Mouse (Mus musculus) heart, embryonic 13.5 days (tissue): ENCODE results near the gene Usp12. TPM values are rescaled to one million over a fixed set of nuclear protein-coding genes. Genes with fewer than 3 reads are reported as not detected.

Source experiments
- ATAC-seq: fragments of 200-750 bp; cut with Nextera tagmentation; 2 replicates; pipeline ENCODE4 v1.8.0; 2017; ENCODE audit warnings: moderate TSS enrichment; ENCODE audit not compliant: insufficient number of reproducible peaks, low FRiP score, low TSS enrichment; ENCODE audit errors: extremely low read depth
- H3K27ac ChIP-seq: fragments of 300-500 bp; sonication (generic); replicated peaks from 2 replicates; pipeline ENCODE4 v1.5.1; 2015; ENCODE audit warnings: moderate library complexity, mild to moderate bottlenecking, inconsistent platforms
- H3K27me3 ChIP-seq: fragments of 300-500 bp; sonication (generic); replicated peaks from 2 replicates; pipeline ENCODE4 v1.6.1; 2015; ENCODE audit warnings: mild to moderate bottlenecking, inconsistent platforms
- H3K36me3 ChIP-seq: fragments of 300-500 bp; sonication (generic); 2 replicates; pipeline ENCODE4 v1.6.1; 2015; ENCODE audit warnings: mild to moderate bottlenecking, inconsistent platforms
- H3K4me1 ChIP-seq: fragments of 300-500 bp; sonication (generic); 2 replicates; pipeline ENCODE4 v1.6.1; 2015; ENCODE audit warnings: inconsistent platforms
- H3K4me2 ChIP-seq: fragments of 300-500 bp; sonication (generic); 2 replicates; pipeline ENCODE4 v1.6.1; 2015; ENCODE audit warnings: inconsistent platforms, mild to moderate bottlenecking, moderate library complexity
- H3K4me3 ChIP-seq: fragments of 300-500 bp; sonication (generic); 2 replicates; pipeline ENCODE4 v1.5.1; 2015; ENCODE audit warnings: moderate library complexity, mild to moderate bottlenecking, inconsistent platforms
- H3K9ac ChIP-seq: fragments of 300-500 bp; sonication (generic); 2 replicates; pipeline ENCODE4 v1.6.1; 2015; ENCODE audit warnings: inconsistent platforms, mild to moderate bottlenecking, moderate library complexity
- H3K9me3 ChIP-seq: fragments of 300-500 bp; sonication (generic); 2 replicates; pipeline ENCODE4 v1.6.1; 2016; ENCODE audit warnings: inconsistent platforms
- WGBS: fragments of 180-500 bp; shearing (Covaris S2); methylation state at CpG from one replicate; pipeline ENCODE4 v1.1.7; 2015; ENCODE audit warnings: mixed read lengths; 5-methylcytosine and 5-hydroxymethylcytosine counted together
- polyA plus RNA-seq: library from polyadenylated mRNA; unstranded; fragments of >200 nt; fragmentation: Nextera tagmentation; extraction: Ambion mirVana; gene quantifications from 2 replicates; pipeline ENCODE4 v1.2.1, GENCODE M21; 2015

Usp12 gene
- polyA plus RNA-seq, 1 experiment from 2014 or later, result 11.1 TPM

GRCm38 (mm10) chr5:146798031-146798430, 3.2 kb upstream of the Usp12 start:
- Histone ChIP-seq H3K27ac (no peak overlapping the region), H3K9me3 (0 out of 2 replicates have a peak, but pooled peaks cover 14% of the 10 kb centered on the region), H3K4me2 (no peak overlapping the region), H3K9ac (no peak overlapping the region), H3K4me1 (peaks cover 10% of the 10 kb centered on the region), H3K36me3 (no peaks in the 10 kb centered on the region), H3K4me3 (no peak overlapping the region), H3K27me3 (no peaks in the 10 kb centered on the region)
- 55% methylated on average over 9 of the region's 9 CpGs for WGBS
- no peak for ATAC-seq

- 68% methylated on average over 13 of the region's 13 CpGs for WGBS
- H3K4me1 ChIP-seq, result peaks cover 33% of the 10 kb centered on the region
- no peak for ATAC-seq
Measured at GRCm38 (mm10) chr5:146795728-146796127, 922 bp upstream of the Usp12 start.

GRCm38 (mm10) chr5:146794084-146794852, 538 bp downstream of the Usp12 start:
- WGBS, result under 1% methylated on average over 58 of the region's 83 CpGs
- ATAC-seq, result peak; percentile 2; the same call in 1 of the 2 replicates

More at GRCm38 (mm10) chr5:146795728-146796127, 922 bp upstream of the Usp12 start:
- Histone ChIP-seq H3K9ac (no peak overlapping the region), H3K4me2 (no peak overlapping the region), H3K36me3 (no peaks in the 10 kb centered on the region), H3K27ac (no peak overlapping the region), H3K9me3 (no peaks in the 10 kb centered on the region), H3K4me3 (no peak overlapping the region), H3K27me3 (no peaks in the 10 kb centered on the region)

GRCm38 (mm10) chr5:146793630-146794083, 1.1 kb downstream of the Usp12 start:
- H3K9ac ChIP-seq, result peak overlapping the region; percentile 99
- WGBS, result 6% methylated on average over 18 of the region's 18 CpGs
- H3K9me3 ChIP-seq, result no peaks in the 10 kb centered on the region
- peak overlapping the region; percentile 85 for H3K4me2 ChIP-seq
- no peak for ATAC-seq
- H3K27me3 ChIP-seq, result no peaks in the 10 kb centered on the region
- peak overlapping the region; percentile 99 for H3K4me3 ChIP-seq
- H3K27ac ChIP-seq, result peak overlapping the region; percentile 93
- H3K36me3 ChIP-seq, result no peaks in the 10 kb centered on the region
- H3K4me1 ChIP-seq, result peaks cover 39% of the 10 kb centered on the region

More at GRCm38 (mm10) chr5:146794084-146794852, 538 bp downstream of the Usp12 start:
- H3K9me3 ChIP-seq, result no peaks in the 10 kb centered on the region
- H3K27me3 ChIP-seq, result no peaks in the 10 kb centered on the region
- peak overlapping the region; percentile 93 for H3K27ac ChIP-seq
- peak overlapping the region; percentile 85 for H3K4me2 ChIP-seq
- H3K4me1 ChIP-seq, result peaks cover 39% of the 10 kb centered on the region
- H3K36me3 ChIP-seq, result no peaks in the 10 kb centered on the region
- peak overlapping the region; percentile 99 for H3K4me3 ChIP-seq
- H3K9ac ChIP-seq, result peak overlapping the region; percentile 99

- ATAC-seq, result no peak
- Histone ChIP-seq H3K9ac (peak overlapping the region; percentile 99), H3K27ac (no peak overlapping the region), H3K4me2 (peak overlapping the region; percentile 85), H3K4me1 (peaks cover 43% of the 10 kb centered on the region), H3K4me3 (0 out of 2 replicates have a peak overlapping the region, but pooled peaks have one; percentile 8), H3K9me3 (no peaks in the 10 kb centered on the region), H3K36me3 (no peaks in the 10 kb centered on the region), H3K27me3 (no peaks in the 10 kb centered on the region)
- 70% methylated on average over 7 of the region's 7 CpGs for WGBS
Measured at GRCm38 (mm10) chr5:146792140-146792791, 2.5 kb downstream of the Usp12 start.

- ATAC-seq, result no peak
- H3K36me3 ChIP-seq, result no peaks in the 10 kb centered on the region
- no peak overlapping the region for H3K4me3 ChIP-seq
- H3K4me2 ChIP-seq, result peak overlapping the region; percentile 1; the same call in 1 of the 2 replicates
- no peaks in the 10 kb centered on the region for H3K27me3 ChIP-seq
- no peaks in the 10 kb centered on the region for H3K9me3 ChIP-seq
- 68% methylated on average over 8 of the region's 8 CpGs for WGBS
- peak overlapping the region; percentile 44; the same call in 1 of the 2 replicates for H3K9ac ChIP-seq
- no peak overlapping the region for H3K27ac ChIP-seq
- peaks cover 43% of the 10 kb centered on the region for H3K4me1 ChIP-seq
Measured at GRCm38 (mm10) chr5:146790944-146791343, 3.9 kb downstream of the Usp12 start.

GRCm38 (mm10) chr5:146789413-146789812, 5.4 kb downstream of the Usp12 start:
- H3K9ac ChIP-seq, result no peak overlapping the region
- ATAC-seq, result no peak
- no peaks in the 10 kb centered on the region for H3K9me3 ChIP-seq
- H3K27me3 ChIP-seq, result no peaks in the 10 kb centered on the region
- WGBS, result 77% methylated on average over 9 of the region's 9 CpGs
- H3K4me1 ChIP-seq, result peaks cover 39% of the 10 kb centered on the region
- no peak overlapping the region for H3K4me2 ChIP-seq
- H3K36me3 ChIP-seq, result no peaks in the 10 kb centered on the region
- no peak overlapping the region for H3K27ac ChIP-seq
- no peak overlapping the region for H3K4me3 ChIP-seq

GRCm38 (mm10) chr5:146786123-146786522, 8.7 kb downstream of the Usp12 start:
- 81% methylated on average over 8 of the region's 8 CpGs for WGBS
- ATAC-seq, result no peak
- Histone ChIP-seq H3K27ac (no peak overlapping the region), H3K36me3 (no peaks in the 10 kb centered on the region), H3K9ac (no peak overlapping the region), H3K27me3 (no peaks in the 10 kb centered on the region), H3K4me2 (no peak overlapping the region), H3K4me1 (peaks cover 36% of the 10 kb centered on the region), H3K9me3 (no peaks in the 10 kb centered on the region), H3K4me3 (no peak overlapping the region)

GRCm38 (mm10) chr5:146783891-146784290, 10.9 kb downstream of the Usp12 start:
- Histone ChIP-seq H3K9me3 (no peaks in the 10 kb centered on the region), H3K9ac (no peak overlapping the region), H3K27me3 (no peaks in the 10 kb centered on the region), H3K4me2 (no peak overlapping the region), H3K36me3 (no peaks in the 10 kb centered on the region), H3K4me1 (peaks cover 47% of the 10 kb centered on the region), H3K27ac (no peak overlapping the region), H3K4me3 (no peak overlapping the region)
- 88% methylated on average over 10 of the region's 10 CpGs for WGBS
- no peak for ATAC-seq

GRCm38 (mm10) chr5:146783300-146783699, 11.5 kb downstream of the Usp12 start:
- no peak overlapping the region for H3K4me2 ChIP-seq
- WGBS, result 68% methylated on average over 10 of the region's 10 CpGs

GRCm38 (mm10) chr5:146781663-146782062, 13.1 kb downstream of the Usp12 start:
- Histone ChIP-seq H3K9me3 (no peaks in the 10 kb centered on the region), H3K27me3 (no peaks in the 10 kb centered on the region), H3K9ac (no peak overlapping the region), H3K36me3 (no peaks in the 10 kb centered on the region), H3K27ac (no peak overlapping the region), H3K4me3 (no peak overlapping the region), H3K4me1 (peaks cover 61% of the 10 kb centered on the region), H3K4me2 (no peak overlapping the region)
- 51% methylated on average over 9 of the region's 9 CpGs for WGBS
- ATAC-seq, result no peak

More at GRCm38 (mm10) chr5:146783300-146783699, 11.5 kb downstream of the Usp12 start:
- no peak for ATAC-seq
- no peaks in the 10 kb centered on the region for H3K36me3 ChIP-seq
- peaks cover 50% of the 10 kb centered on the region for H3K4me1 ChIP-seq
- no peaks in the 10 kb centered on the region for H3K27me3 ChIP-seq
- H3K4me3 ChIP-seq, result no peak overlapping the region
- no peaks in the 10 kb centered on the region for H3K9me3 ChIP-seq
- H3K9ac ChIP-seq, result no peak overlapping the region
- H3K27ac ChIP-seq, result no peak overlapping the region
